ENCODE assay signal across 9 mouse cellular contexts in the genomic region with DNA sequence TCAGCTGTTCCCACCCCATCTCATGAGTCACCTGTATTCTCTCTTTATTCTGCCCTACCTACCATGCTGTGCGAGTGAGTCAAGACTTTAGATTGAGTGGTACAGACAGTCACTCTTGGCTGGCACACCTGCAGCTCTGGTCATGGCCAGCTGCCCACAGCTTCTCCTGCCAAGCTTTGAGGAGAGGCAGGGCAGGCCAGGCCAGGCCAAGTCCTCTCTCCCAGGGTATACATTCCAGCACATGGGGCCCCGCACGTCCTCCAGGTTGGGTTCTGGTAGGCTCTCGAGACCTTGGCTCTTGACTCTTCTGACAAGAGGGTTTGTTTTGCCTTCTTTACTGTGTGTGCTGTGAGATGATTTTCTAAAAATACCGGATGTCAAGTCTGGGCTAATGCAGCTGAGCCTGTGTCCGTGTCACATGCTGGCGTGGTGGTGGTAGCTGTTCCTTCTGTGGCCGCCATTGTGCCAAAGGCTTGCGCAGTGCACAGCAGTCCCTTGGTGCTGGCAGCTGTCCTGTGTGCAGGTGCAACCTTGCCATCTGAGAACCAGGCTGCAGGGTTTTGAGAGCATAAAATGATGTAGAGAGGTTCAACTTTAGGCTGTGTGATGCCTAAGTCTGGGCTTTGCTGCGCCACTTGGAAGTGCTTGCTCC. TPM values are rescaled to one million over a fixed set of nuclear protein-coding genes. Genes with fewer than 3 reads are reported as not detected.
DNase-seq lines count a peak whose midpoint lies in the region; ATAC-seq and TF ChIP-seq lines count a peak whose summit lies in the region.
"Had no signal": no experiment of that assay in that cellular context is flagged by ENCODE, and none has a peak within 500 bp of the region (broad histone marks: within the 10 kb centered on the region; RNA-seq: fewer than 3 reads in every experiment).

No protein-coding gene starts in this region.

- H3K27ac ChIP-seq in kidney, adult 2 months (ENCODE audit: insufficient read depth, low read depth, low read length), result no peak overlapping the region
- no peak overlapping the region for H3K27ac ChIP-seq in hindbrain, embryonic 14.5 days
- H3K27ac ChIP-seq in midbrain, embryonic 14.5 days (replicated peaks; ENCODE audit: low read depth, low read length), result no peak overlapping the region
- H3K27ac ChIP-seq: macrophage had no signal

- intact Hi-C loops in left cerebral cortex, postnatal 4 days (cut with DNase I), result no loop called here

- no peak for ATAC-seq in hindbrain, embryonic 14.5 days (ENCODE audit: low FRiP score)
- ATAC-seq in midbrain, embryonic 14.5 days (ENCODE audit: low FRiP score, low TSS enrichment), result no peak

- no peak overlapping the region for H3K4me3 ChIP-seq in kidney, adult 2 months (ENCODE audit: insufficient read depth, low read depth, low read length)
- H3K4me3 ChIP-seq in hindbrain, embryonic 14.5 days (replicated peaks; ENCODE audit: low read length), result no peak overlapping the region
- H3K4me3 ChIP-seq in midbrain, embryonic 14.5 days (replicated peaks; ENCODE audit: low read depth, low read length), result no peak overlapping the region

- 63% methylated on average over 10 of the region's 10 CpGs for WGBS in kidney, adult 2 months
- 88% methylated on average over 10 of the region's 10 CpGs for WGBS in hindbrain, embryonic 14.5 days
- 94% methylated on average over 10 of the region's 10 CpGs for WGBS in midbrain, embryonic 14.5 days

- H3K36me3 ChIP-seq in kidney, adult 2 months (ENCODE audit: control insufficient read depth, insufficient read depth, low read length), result no peaks in the 10 kb centered on the region
- H3K36me3 ChIP-seq in hindbrain, embryonic 14.5 days (replicated peaks; ENCODE audit: control insufficient read depth, insufficient read depth), result peaks cover 27% of the 10 kb centered on the region
- H3K36me3 ChIP-seq in midbrain, embryonic 14.5 days (ENCODE audit: control insufficient read depth, insufficient read depth, low read length), result peaks cover 29% of the 10 kb centered on the region

- H3K9ac ChIP-seq in hindbrain, embryonic 14.5 days, result no peak overlapping the region
- H3K9ac ChIP-seq in midbrain, embryonic 14.5 days (replicated peaks; ENCODE audit: low read length), result no peak overlapping the region

- H3K4me2 ChIP-seq in hindbrain, embryonic 14.5 days (replicated peaks), result no peak overlapping the region
- no peak overlapping the region for H3K4me2 ChIP-seq in midbrain, embryonic 14.5 days (ENCODE audit: low read length)

- no peaks in the 10 kb centered on the region for H3K9me3 ChIP-seq in hindbrain, embryonic 14.5 days (ENCODE audit: control insufficient read depth, low read length)
- 0 out of 2 replicates have a peak, but pooled peaks cover 3% of the 10 kb centered on the region for H3K9me3 ChIP-seq in midbrain, embryonic 14.5 days (ENCODE audit: control insufficient read depth, low read length)

- H3K4me1 ChIP-seq in kidney, adult 2 months (ENCODE audit: control insufficient read depth, insufficient read depth, low read length), result peaks cover 14% of the 10 kb centered on the region; the same call in 1 of the 2 replicates
- no peaks in the 10 kb centered on the region for H3K4me1 ChIP-seq in hindbrain, embryonic 14.5 days (replicated peaks; ENCODE audit: control insufficient read depth, insufficient read depth, low read length)
- no peaks in the 10 kb centered on the region for H3K4me1 ChIP-seq in midbrain, embryonic 14.5 days (ENCODE audit: control insufficient read depth, insufficient read depth, low read length)

- no peak for TF ChIP-seq CTCF in kidney, adult 2 months (conservative IDR thresholded peaks at IDR 0.05; ENCODE audit: insufficient read depth, insufficient read length, low read depth, low read length)

- no peak for TF ChIP-seq POLR2A in kidney, adult 2 months (IDR thresholded peaks at IDR 0.05; ENCODE audit: low read depth, low read length)

- DNase-seq in left cerebral cortex, postnatal 4 days, result peak; percentile 34
- no peak for DNase-seq in left cerebral cortex, adult 18-20 months (ENCODE audit: low spot score in 2 of 2)
- DNase-seq in gastrocnemius, adult 18-20 months (ENCODE audit: low spot score), result peak; percentile 88
- DNase-seq in kidney, adult 2 months, result peak; percentile 92
- DNase-seq in lung, postnatal 4 days, result peak; percentile 75 to 90
- no peak for DNase-seq in hindbrain, embryonic 14.5 days (ENCODE audit: low spot score)
- no peak for DNase-seq in midbrain, embryonic 14.5 days
- no peak for DNase-seq in frontal cortex, postnatal 10 days (ENCODE audit: low spot score in 2 of 2)

- H3K27me3 ChIP-seq in kidney, adult 2 months (replicated peaks; ENCODE audit: control insufficient read depth, insufficient read depth, low read length), result no peaks in the 10 kb centered on the region
- H3K27me3 ChIP-seq in hindbrain, embryonic 14.5 days (ENCODE audit: control insufficient read depth, insufficient read depth, low read length), result no peaks in the 10 kb centered on the region
- no peaks in the 10 kb centered on the region for H3K27me3 ChIP-seq in midbrain, embryonic 14.5 days (ENCODE audit: control insufficient read depth, insufficient read depth, low read length)

RNA-seq across cellular contexts. Expression of a gene that starts 47.2 kb away (rescaled TPM):
- 10 to 100 TPM; 60.1 to 60.8 TPM for total RNA-seq in left cerebral cortex, postnatal 4 days (2021)
- total RNA-seq in left cerebral cortex, adult 18-20 months (2021), result 10 to 100 TPM; 76.3 to 77.5 TPM
- total RNA-seq in gastrocnemius, adult 18-20 months (2021), result 10 to 100 TPM; 47.6 to 52.8 TPM
- polyA plus RNA-seq in kidney, adult 2 months (2012; rRNA removed), result 5.9 and 6.9 TPM in 2 replicates
- 17.3 and 19.3 TPM in 2 replicates for polyA plus RNA-seq in hindbrain, embryonic 14.5 days (2014; fragmentation: Nextera tagmentation; extraction: Ambion mirVana)
- polyA plus RNA-seq in midbrain, embryonic 14.5 days (2014; fragmentation: Nextera tagmentation; extraction: Ambion mirVana), result 14.9 and 17.2 TPM in 2 replicates

Comparison
In these comparisons a context has a peak if more than half of its experiments do, and no peak if none do; other contexts are left out.
1. DNase-seq: peak in left cerebral cortex, postnatal 4 days (single experiment), gastrocnemius, adult 18-20 months (single experiment), kidney, adult 2 months (single experiment) and lung, postnatal 4 days (2 of 2); none in left cerebral cortex, adult 18-20 months (0 of 2), hindbrain, embryonic 14.5 days (single experiment), midbrain, embryonic 14.5 days (single experiment) and frontal cortex, postnatal 10 days (0 of 2).